Mouse (Mus musculus) heart, postnatal 0 days (tissue): ENCODE data around the gene Pcif1.
A peak's percentile ranks its signal among the peaks of the same experiment; 100 is the strongest.

Experiments
- CTCF ChIP-seq: IDR thresholded peaks from 2 replicates; pipeline ENCODE4 v1.5.1; 2016; ENCODE audit warnings: antibody characterized with exemption, control low read depth, low read depth
- EP300 ChIP-seq: IDR thresholded peaks from 2 replicates; pipeline ENCODE4 v1.6.1; 2016; ENCODE audit warnings: antibody characterized with exemption, low read depth

DNA sequence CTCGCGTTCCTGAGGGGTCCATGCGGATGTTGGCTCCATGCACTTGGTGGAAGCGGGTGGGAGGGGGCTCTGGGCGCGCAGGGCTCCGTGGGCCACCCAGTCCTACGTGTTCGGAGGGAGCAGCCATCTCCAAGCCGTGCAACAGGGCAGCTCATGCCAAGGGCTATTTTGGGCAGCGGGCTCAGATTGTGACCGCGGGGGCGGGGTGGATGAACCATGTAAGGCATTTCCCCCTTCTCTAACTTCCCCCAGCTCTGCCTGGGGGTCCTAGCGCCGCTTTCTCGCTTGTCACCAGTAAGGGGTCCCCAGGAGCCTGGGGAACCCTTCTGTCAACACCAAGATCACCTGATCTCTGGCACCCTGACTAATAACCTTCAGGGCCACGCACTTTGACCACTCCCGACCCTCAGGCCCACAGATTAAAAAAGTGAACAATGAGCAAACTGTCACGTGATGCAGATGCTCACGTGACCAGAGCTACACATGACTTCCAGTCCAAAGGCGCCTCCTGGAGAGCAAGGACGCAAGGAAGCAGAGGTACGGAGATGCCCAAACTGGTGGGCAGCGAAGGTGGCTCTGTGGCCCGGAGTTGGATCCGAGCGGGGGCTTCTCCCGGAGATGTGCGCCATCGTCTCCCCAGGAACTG lies 45.7 kb upstream of the Pcif1 start, which contains the start of gene Neurl2:
- TF ChIP-seq CTCF (0 out of 2 replicates have a peak, but pooled peaks have one; percentile 2), EP300 (no peak; the same call in 1 of the 2 replicates)
